Mouse (Mus musculus) stomach, postnatal 0 days (tissue): ENCODE measurements at regions not wholly inside any gene's neighbourhood (a gene's known extent, or its start where the extent isn't known, plus 50 kb on each side); places are given as distances from the start of the nearest gene placed in this dataset.

Source experiments
- ATAC-seq: fragments of 200-750 bp; cut with Nextera tagmentation; 2 replicates; pipeline ENCODE4 v1.8.0; 2017; ENCODE audit not compliant: low FRiP score, low TSS enrichment
- DNase-seq: peaks from one replicate; pipeline ENCODE4 v3.0.0-alpha.2; 2016; ENCODE audit warnings: low spot score
- H3K27ac ChIP-seq: fragments of 300-500 bp; sonication (generic); replicated peaks from 2 replicates; pipeline ENCODE4 v1.5.1; 2014; ENCODE audit warnings: mild to moderate bottlenecking, control low read depth
- H3K27me3 ChIP-seq: fragments of 300-500 bp; sonication (generic); 2 replicates; pipeline ENCODE4 v1.6.1; 2014; ENCODE audit warnings: low read length; ENCODE audit not compliant: control insufficient read depth, insufficient read depth
- H3K36me3 ChIP-seq: fragments of 300-500 bp; sonication (generic); 2 replicates; pipeline ENCODE4 v1.6.1; 2014; ENCODE audit warnings: low read length, mixed read lengths; ENCODE audit not compliant: control insufficient read depth, insufficient read depth
- H3K4me1 ChIP-seq: fragments of 300-500 bp; sonication (generic); replicated peaks from 2 replicates; pipeline ENCODE4 v1.6.1; 2014; ENCODE audit warnings: antibody characterized with exemption; ENCODE audit not compliant: control insufficient read depth, insufficient read depth
- H3K4me2 ChIP-seq: fragments of 300-500 bp; sonication (generic); replicated peaks from 2 replicates; pipeline ENCODE4 v1.6.1; 2014; ENCODE audit warnings: low read depth, mild to moderate bottlenecking, control low read depth, moderate library complexity
- H3K4me3 ChIP-seq: fragments of 300-500 bp; sonication (generic); 2 replicates; pipeline ENCODE4 v1.5.1; 2014; ENCODE audit warnings: low read depth, low read length, control low read depth
- H3K9ac ChIP-seq: fragments of 300-500 bp; sonication (generic); 2 replicates; pipeline ENCODE4 v1.6.1; 2014; ENCODE audit warnings: mild to moderate bottlenecking, low read length, control low read depth, mixed read lengths
- H3K9me3 ChIP-seq: fragments of 300-500 bp; sonication (generic); 2 replicates; pipeline ENCODE4 v1.6.1; 2016; ENCODE audit warnings: low read length; ENCODE audit not compliant: control insufficient read depth
- CTCF ChIP-seq: IDR thresholded peaks from 2 replicates; pipeline ENCODE4 v1.5.1; 2016; ENCODE audit warnings: antibody characterized with exemption, low read depth, mild to moderate bottlenecking, moderate library complexity
- EP300 ChIP-seq: optimal IDR thresholded peaks from 2 replicates; pipeline ENCODE3; 2016; ENCODE audit warnings: antibody characterized with exemption
- WGBS: fragments of 180-500 bp; shearing (Covaris S2); extraction: QIAGEN DNeasy Blood & Tissue Kit; methylation state at CpG from one replicate; pipeline ENCODE4 v1.1.7; 2014; 5-methylcytosine and 5-hydroxymethylcytosine counted together

GRCm38 (mm10) chr8:60825676-60826442, 64.4 kb upstream of the Hpf1 start:
- Histone ChIP-seq H3K4me3 (no peak overlapping the region), H3K9me3 (no peaks in the 10 kb centered on the region), H3K36me3 (no peaks in the 10 kb centered on the region), H3K9ac (no peak overlapping the region), H3K27me3 (no peaks in the 10 kb centered on the region), H3K4me1 (no peaks in the 10 kb centered on the region), H3K27ac (no peak overlapping the region), H3K4me2 (no peak overlapping the region)
- ATAC-seq: no peak
- no peak for DNase-seq
- no peak for TF ChIP-seq CTCF
- TF ChIP-seq EP300: no peak
- WGBS: 68% methylated on average over 11 of the region's 11 CpGs

- H3K27ac ChIP-seq: no peak overlapping the region
- no peaks in the 10 kb centered on the region for H3K4me1 ChIP-seq
- no peak overlapping the region for H3K4me2 ChIP-seq
- H3K9me3 ChIP-seq: no peaks in the 10 kb centered on the region
- H3K4me3 ChIP-seq: no peak overlapping the region
- no peak for ATAC-seq
- no peak for DNase-seq
- 93% methylated on average over 8 of the region's 8 CpGs for WGBS
- no peaks in the 10 kb centered on the region for H3K36me3 ChIP-seq
- TF ChIP-seq EP300 (no peak), CTCF (no peak)
- H3K9ac ChIP-seq: no peak overlapping the region
- H3K27me3 ChIP-seq: no peaks in the 10 kb centered on the region
Measured at GRCm38 (mm10) chr8:60827241-60827640, 63.0 kb upstream of the Hpf1 start.

- TF ChIP-seq EP300: no peak
- no peak for TF ChIP-seq CTCF
- Histone ChIP-seq H3K36me3 (no peaks in the 10 kb centered on the region), H3K27ac (no peak overlapping the region), H3K9ac (no peak overlapping the region), H3K4me2 (no peak overlapping the region), H3K27me3 (no peaks in the 10 kb centered on the region), H3K4me3 (no peak overlapping the region), H3K9me3 (no peaks in the 10 kb centered on the region), H3K4me1 (no peaks in the 10 kb centered on the region)
- 87% methylated on average over 4 of the region's 4 CpGs for WGBS
- ATAC-seq (no peak), DNase-seq (no peak)
Measured at GRCm38 (mm10) chr8:60829093-60829492, 61.1 kb upstream of the Hpf1 start.

GRCm38 (mm10) chr8:60830556-60830955, 59.7 kb upstream of the Hpf1 start:
- Histone ChIP-seq H3K4me1 (no peaks in the 10 kb centered on the region), H3K27me3 (no peaks in the 10 kb centered on the region), H3K27ac (0 out of 2 replicates have a peak overlapping the region, but pooled peaks have one; percentile 14), H3K36me3 (no peaks in the 10 kb centered on the region), H3K9ac (no peak overlapping the region), H3K4me2 (no peak overlapping the region), H3K4me3 (no peak overlapping the region), H3K9me3 (no peaks in the 10 kb centered on the region)
- DNase-seq: no peak
- ATAC-seq: no peak; the same call in 1 of the 2 replicates
- TF ChIP-seq EP300: peak; percentile 48
- no peak for TF ChIP-seq CTCF
- 76% methylated on average over 1 of the region's 1 CpGs for WGBS

GRCm38 (mm10) chr8:60838526-60838925, 51.7 kb upstream of the Hpf1 start:
- H3K9ac ChIP-seq: no peak overlapping the region
- ATAC-seq (no peak), DNase-seq (no peak)
- no peak overlapping the region for H3K4me3 ChIP-seq
- no peaks in the 10 kb centered on the region for H3K9me3 ChIP-seq
- no peak overlapping the region for H3K27ac ChIP-seq
- H3K4me2 ChIP-seq: no peak overlapping the region
- no peaks in the 10 kb centered on the region for H3K27me3 ChIP-seq
- H3K4me1 ChIP-seq: no peaks in the 10 kb centered on the region
- TF ChIP-seq EP300: no peak
- TF ChIP-seq CTCF: no peak
- 15% methylated on average over 3 of the region's 3 CpGs for WGBS
- H3K36me3 ChIP-seq: no peaks in the 10 kb centered on the region
